Mouse (Mus musculus) heart, adult 18-20 months (tissue): Measurements from ENCODE around the gene Cul5. TPM values are rescaled to one million over a fixed set of nuclear protein-coding genes. Genes with fewer than 3 reads are reported as not detected.

Experiments
- DNase-seq, 2 experiments: peaks; one replicate each; pipeline ENCODE4 v3.0.0; 2021 to 2022; ENCODE audit warnings: mixed read lengths in 1 of 2
- long read RNA-seq, 2 experiments: library from polyadenylated mRNA; stranded (forward); transcript quantifications; one replicate each; pipeline ENCODE4 v2.0.0; 2021
- total RNA-seq, 2 experiments: library from RNA; stranded (reverse); gene quantifications; 2 replicates each; pipeline ENCODE4 v1.2.3; 2021

Gene Cul5
- 10 to 100 TPM; 48.4 to 48.6 TPM for total RNA-seq
- long read RNA-seq, experiment 1, transcript Cul5-201 (19 exons, 3,585 nt): major isoform, 19 of 23 reads
- long read RNA-seq, experiment 1, partial matches to known transcripts: 1 of 23 reads
- long read RNA-seq, experiment 1, other reads (novel, unspliced or antisense): 3 of 23 reads
- long read RNA-seq, experiment 2, full-length matches to known transcripts: 9 of 10 reads
- long read RNA-seq, experiment 2, partial matches to known transcripts: 0 of 10 reads
- long read RNA-seq, experiment 2, other reads (novel, unspliced or antisense): 1 of 10 reads

DNA sequence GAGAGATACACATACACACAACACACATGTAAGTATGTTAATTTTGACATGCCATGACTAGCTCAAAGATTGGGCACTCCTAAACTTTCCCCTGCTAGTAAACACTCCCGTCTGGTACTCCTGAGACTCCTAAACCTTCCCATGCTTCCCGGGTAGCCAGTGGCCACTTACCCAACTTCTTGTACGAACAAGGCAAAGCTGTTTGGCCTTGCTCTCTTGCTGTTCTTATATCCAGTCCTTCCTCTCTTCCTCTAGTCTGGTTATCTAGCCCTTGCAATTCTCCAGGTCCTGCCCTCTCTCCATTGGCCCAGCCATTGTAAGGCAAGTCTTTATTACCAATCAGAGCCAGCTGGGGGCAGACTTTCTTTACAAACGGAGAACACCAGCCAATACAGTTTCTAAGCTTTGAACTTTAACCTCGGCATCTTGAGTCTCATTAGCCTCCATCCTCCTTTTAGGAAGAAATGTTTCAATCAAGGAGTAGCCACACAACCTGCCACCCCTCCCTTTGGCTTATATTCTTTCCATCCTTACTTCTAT, at the start of gene Cul5:
Gene Cul5 (minus strand): TSS at position 335 of the 540 bp plus-strand sequence.
- peak; percentile 26 to 45 for DNase-seq

DNA sequence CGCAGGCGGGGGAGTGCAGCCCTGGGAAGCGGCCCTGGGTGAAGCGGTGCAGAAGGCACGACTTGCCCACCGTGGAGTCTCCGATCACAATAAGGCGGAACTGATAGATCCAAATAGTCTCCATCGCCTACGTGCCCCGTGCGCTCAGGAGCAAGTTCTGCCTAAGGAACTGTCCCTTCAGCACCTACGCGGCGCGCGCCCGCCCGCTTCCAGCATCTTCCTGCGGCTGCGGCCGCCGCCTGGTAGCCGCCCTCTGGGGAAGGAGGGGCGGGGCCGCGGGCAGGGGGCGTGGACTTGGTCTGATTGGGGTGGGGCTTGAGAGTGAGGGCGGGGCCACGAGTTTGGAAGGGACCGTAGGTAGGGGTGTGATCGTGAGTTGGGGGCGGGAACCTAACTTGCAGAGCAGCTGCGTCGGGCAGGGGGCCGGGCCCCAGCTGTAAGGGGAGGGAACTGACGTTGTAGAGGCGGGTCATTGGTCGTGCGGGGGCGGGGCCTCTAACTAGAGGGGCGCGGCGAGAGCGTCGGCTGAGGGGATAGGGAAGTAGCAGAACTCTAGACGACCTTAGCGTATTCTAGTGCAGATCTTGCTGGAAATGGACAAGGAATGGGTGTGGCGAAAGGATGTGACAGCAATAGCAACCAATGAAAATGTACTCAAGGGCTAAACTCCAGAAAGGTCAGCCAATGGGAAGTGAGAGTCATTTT, 36.3 kb upstream of the Cul5 start, which contains the start of gene Rab39:
Gene Rab39 (minus strand): TSS at position 241 of the 705 bp plus-strand sequence.
- peak; percentile 65 to 82 for DNase-seq

DNA sequence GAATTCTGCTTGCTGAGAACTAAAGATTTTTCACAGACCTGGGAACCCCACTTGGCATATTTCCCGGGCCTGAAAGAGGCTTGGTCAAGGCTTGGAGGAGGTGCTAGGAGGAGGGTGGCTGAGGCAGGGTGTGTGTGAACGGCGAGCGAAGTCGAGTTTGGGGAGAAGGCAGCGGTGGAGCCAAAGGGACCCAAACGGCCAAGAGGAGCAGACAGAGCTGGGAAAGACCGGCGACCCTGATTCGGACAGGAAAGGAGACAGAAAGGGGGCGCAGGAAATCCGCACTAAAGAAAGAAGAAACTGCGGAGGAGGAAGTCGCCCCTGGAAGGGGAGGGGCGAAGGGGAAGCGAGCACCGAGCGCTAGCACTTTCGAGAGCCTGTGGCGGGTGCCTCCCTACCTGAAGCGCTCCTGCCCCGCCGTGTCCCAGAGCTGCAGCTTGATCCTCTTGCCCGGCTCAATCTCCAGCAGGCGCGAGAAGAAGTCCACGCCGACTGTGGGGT, 35.7 kb upstream of the Cul5 start:
- DNase-seq: peak; percentile 16 to 30

DNA sequence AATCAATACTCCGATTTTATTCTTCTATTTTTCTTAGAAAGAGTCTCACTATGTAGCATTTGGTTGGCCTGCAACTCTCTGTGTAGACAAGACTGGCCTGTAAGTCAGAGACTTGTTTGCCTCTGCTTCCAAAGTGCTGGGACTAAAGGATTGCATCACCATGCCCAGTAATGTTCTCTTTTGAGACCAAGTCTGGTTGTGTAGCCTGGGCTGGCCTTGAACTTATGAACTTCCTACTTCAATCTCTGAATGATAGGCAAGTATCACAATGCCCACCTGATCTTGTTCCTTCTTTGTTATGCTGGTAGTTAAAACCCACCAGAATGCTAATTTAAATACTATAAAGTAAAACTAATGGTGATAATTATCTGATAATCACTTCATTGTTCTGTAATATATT, 33.2 kb upstream of the Cul5 start:
- DNase-seq: no peak

DNA sequence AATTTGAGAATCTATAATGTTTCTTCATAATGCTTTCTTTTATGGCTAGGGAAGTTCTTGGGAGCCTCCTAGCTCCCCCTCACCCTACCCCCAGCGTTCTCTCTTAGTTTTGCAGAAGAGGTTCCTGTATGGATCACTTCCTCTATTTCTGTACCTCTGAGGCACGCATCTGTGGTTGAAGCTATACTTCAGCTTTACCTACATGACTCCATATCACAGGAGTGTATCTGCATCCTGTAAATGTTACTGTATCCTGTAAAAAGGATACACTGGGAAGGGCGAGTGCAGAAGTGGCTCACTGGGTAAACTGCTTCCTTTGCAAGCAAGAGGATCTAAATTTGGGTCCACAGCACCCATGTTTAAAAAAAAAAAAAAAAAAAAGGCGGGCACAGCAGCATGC, 30.7 kb upstream of the Cul5 start:
- peak; percentile 4 for DNase-seq

DNA sequence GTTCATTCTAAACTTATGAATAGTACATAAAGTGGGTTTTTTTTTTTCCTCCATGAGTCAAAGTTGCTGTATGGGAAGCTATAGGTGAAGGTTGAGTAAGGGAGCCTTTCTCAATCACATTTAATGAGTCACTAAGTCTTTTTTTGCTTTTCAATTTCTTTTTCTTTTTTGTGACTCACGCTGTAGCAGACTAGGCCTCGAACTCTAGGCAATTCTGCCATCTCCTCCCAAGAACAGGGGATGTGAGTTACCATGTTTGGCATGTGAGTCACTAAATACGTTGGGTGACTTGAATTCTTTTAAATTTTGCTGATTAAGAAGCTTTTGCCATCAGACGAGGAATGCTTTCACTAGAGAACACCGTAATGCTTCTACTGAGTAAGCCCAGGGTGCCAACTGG, 26.0 kb upstream of the Cul5 start:
- no peak for DNase-seq

DNA sequence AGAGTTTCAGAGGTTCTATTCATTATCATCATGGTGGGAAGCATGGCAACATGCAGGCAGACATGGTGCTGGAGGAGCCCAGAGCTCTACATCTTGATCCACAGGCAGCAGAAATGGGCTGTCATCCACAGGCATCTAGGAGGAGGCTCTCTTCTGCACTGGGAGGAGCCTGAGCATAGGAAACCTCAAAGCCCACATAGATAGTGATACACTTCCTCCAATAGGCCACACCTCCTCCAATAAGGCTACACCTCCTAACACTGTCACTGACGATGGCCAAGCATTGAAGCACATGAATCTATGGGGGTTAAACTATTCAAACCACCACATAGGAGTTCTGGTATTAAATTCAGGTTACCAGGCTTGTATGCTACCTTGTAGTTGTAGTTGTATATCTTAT, 23.9 kb upstream of the Cul5 start:
- DNase-seq: no peak

DNA sequence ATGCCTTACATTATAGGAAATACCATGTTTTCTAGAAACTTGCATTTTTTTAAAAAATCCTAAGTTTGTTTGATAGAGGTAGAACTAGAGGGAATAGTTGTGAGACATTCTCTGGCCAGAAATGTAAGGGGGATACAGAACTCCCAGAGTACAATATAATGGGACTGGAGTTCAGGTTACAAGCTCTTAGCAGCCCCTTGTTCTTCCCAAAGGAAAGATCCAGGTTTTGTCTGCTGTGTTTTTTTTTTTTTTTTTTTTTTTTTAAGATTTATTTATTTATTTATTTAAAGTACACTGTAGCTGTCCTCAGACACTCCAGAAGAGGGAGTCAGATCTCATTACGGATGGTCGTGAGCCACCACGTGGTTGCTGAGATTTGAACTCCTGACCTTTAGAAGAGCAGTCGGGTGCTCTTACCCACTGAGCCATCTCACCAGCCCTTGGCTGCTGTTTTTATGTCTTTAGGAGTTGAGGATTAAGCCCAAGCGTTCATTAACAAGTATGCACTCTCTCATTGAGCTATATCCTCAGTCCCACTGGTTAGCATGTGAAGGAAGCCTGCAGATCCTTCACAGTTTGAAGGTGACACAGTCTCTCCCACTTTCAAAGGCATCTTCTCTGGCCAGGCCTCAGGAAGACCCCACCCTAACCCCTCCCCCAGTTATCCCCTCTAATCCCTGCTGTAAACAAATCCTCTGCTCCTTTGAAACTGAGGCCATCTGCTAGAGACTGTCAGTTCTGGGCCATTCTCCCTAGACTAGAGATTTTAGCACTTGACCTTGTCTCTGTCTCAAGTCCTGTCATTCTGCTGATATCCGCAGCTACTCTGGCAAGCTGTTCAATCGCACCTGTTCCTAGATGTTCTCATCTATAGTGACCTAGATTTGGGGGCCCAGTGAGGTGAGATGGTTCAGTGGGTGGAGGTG, 22.2 kb upstream of the Cul5 start:
- DNase-seq: no peak

DNA sequence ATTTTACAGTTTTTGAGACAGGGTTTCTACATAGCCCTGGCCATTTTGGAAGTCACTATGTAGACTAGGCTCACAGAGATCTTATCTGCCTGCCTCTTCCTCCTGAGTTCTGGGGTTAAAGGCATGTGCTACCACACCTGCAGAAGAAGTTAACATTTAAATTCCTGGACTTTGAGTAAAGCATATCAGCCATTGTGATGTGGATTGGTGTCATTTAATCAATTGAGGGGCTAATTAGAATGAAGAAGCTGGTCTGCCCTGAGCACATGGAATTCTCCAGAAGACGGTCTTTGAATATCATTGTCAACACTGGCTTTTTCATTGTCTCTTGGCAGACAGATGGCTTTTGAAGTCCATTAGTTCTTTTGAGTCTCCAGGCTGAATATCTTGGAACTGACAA, 11.0 kb upstream of the Cul5 start:
- no peak for DNase-seq

DNA sequence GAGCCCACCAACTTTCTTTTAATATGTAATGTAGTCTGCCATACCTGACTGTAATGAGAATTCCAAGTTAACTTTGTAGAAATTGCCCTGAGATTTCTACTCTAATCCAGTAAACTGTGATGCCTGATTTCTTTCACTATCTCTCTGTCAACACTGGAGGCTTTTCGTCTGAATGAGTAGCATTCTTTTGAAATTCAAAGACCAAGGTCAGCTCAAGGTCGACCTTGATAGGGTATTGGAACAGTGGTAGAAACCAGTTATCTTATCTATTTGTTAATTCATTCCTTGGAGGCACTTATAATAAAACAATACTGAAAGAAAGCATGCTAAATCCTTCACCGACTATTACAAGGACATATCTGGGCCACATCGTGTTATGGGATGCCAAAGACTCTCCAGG, 7.1 kb upstream of the Cul5 start:
- no peak for DNase-seq

DNA sequence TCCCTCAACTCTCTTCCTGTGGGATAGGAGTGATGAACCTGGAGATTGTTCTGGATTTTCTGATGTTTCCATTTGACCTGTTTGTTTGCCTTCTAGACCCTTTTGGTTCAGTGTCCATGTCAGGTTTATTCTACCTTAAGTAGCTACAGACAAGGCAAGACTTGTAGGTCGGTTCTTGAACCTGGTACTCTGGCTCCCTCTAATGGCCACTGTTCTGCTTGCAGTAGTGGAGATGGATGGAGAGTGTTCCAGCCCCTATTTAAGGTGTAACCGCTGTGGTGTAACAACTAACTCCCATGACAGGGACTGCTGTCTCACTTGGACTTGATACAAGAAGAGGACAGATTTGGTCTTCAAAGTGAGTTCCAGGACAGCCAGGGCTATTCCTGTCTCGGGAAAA, 3.8 kb upstream of the Cul5 start:
- peak; percentile 77 to 87 for DNase-seq

DNA sequence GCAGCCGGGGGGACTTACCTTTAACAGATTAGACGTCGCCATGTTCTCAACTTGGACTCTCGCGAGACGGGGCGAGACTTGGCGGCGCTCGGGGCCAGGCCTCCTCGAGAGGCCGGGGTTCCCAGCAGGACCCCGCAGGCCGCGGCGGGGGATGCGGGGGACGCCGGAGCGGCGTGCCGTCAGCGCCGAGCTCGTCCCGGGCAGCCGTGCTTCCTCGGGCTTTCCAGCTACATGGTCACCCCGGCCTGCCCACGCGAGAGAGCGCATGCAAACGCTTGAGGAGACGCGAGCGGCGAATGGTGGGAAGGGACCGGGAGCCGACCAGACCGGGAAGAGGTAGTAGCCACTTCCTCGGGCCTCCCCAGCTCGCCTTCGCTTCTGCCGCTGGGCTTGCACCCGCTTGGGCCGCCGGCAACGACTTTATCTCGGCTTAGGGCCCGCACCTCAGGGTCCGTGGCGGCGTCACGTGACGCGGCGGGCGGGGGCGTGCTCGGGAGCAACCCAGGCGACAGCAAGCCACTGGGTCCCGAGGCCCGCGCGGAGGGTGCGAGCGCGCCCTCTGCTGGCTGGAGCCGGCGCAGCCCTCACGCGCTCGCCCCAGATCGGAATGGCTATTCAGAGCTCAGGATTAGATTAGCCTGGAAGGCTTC, 2.7 kb downstream of the Cul5 start:
- peak; percentile 94 to 98 for DNase-seq

DNA sequence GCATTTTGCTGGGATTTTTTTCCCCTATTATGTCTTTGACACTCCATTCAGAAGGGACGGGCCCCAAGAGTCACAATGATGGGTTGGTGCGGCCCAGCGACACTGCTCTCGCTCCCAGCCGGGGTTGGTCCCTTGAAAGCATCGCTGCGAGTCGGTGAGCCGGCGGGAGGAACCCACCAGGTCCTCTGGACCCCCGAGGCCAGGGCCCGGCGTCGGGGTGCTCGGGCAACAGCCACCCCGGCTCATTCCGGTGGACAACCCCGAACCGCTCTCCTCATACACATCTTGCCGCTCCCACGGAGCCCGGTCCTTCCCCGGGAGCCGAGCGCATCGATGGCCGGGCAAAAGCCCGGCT, 3.2 kb downstream of the Cul5 start:
- no peak for DNase-seq

DNA sequence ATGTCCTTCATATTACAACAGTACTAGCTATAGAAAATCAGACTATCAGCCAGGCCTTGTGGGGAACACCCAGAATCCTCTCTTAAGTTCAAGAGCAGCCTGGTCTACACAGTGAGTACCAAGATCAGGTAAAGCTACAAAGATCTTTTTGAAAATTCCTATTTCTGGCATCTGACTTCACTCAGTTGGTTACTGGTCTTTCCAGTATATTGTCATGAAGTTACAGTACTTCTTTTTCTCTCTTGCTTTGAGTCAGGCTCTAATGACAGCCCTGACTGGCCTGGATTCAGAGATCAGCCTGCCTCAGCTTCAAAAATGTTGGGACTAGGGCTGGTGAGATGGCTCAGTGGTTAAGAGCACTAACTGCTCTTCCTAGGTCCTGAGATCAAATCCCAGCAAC, 4.4 kb downstream of the Cul5 start:
- DNase-seq: no peak

DNA sequence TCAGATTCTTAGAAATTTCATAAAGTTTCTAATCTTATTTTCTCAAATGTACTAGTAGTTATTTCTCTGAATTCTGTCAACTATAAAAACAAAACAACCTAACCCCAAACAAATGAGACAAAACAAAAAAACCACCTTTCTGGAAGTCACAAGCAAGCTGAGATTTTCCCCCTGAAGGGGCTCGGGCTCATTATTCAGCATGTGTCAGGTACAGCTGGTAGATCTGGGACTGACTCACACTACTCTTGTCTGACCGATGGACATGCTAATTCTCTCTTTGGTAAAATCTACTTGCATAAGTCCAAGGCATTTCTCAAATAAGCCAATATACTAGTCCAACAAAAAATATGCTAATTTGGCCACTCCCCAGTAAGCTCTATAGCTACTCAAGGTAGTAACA, 5.0 kb downstream of the Cul5 start:
- no peak for DNase-seq

DNA sequence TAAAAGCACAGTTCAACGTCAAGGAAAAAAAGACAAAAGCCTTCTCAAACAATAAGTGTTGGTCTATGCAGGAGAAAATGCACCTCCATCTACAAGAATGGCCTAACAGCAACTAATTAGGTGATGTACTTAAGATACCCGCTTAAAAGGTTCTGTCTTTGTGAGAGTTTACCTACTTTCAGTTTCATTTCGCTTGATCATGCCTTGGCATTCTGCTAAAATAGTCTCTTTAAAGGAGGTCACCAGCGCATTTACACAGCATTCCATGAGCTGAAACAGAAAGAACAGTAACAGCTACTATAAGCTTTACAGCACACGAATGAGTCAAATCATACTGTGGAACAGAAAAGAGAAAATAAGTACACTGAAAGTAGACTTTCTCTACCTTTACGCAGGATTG, 35.0 kb downstream of the Cul5 start:
- DNase-seq: no peak

DNA sequence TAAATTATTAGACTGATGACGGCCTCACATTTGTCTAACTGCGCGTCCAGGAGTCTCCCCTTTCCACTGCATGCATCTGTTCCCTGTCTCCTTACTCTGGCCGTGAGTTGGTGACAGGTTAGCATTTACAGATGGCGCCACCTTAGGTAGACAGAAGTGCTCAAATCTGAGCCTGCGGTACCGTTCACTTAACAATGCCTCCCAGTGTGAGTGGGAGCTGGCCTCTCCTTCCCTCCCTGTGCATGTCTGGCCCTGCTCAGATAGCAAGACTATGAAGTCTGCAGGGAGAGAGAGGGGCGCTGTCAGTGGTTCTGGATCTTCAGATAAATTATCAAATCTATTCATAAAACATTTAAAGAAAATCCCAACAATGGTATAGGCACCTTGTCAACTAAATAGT, 54.6 kb downstream of the Cul5 start:
- DNase-seq: no peak

DNA sequence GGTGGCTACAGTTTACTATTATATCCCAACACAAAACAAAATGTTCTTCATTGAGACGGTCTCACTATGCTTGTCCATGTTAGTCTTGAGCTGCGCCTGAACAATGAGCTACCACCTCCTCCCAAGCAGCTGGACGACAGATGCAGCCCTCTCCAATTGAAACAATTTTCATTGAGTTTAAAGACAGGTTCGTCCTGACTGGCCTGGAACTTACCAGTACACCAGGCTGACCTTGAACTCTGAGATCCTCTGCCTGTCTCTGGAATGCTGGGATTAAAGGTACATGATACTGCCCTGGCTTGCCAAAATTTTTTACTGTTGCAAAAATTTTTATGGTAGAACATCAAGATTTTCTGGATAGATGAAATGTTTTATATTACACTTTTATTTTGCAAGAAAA, 55.5 kb downstream of the Cul5 start:
- no peak for DNase-seq

DNA sequence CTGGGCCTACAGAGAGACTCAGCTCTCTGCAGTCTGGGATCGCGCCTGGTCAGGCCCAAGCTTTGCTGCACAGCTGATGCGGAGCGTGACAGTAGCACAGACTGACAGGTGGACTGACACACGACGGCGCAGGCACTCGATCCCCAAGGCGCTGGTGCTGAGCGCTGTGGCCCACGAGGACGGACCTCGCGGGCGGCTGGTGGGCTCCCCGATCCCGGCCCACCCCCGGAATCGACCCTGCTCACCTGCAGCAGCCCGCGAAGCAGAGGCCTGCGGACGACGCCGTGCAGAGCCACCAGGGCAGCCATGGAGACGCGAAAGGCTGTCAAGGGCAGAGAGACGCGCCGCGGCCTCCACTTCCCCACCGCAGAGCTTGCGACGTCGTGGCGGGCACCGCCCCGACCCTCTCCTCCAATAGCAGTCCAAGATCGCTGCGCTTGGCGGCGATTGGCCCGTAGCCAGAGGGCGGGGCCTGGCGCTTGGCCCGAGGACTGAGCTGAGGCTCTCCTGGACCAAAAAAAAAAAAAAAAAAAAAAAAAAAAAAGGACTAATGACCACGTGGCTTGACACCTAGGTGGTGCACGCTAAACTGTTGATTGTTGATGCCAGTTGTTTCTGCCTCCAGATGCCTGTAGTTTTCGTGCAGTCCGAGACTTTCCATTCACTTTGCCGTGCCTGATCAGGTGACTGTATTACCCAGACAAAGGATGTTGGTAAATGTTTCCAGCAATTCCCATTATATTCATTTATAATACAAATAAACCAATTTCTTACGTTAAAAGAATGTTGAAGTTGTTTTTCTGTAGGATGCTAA, 59.6 kb downstream of the Cul5 start, which contains the start of gene Acat1:
Gene Acat1 (minus strand): TSS at position 415 of the 814 bp plus-strand sequence.
- peak; percentile 97 to 98 for DNase-seq

DNA sequence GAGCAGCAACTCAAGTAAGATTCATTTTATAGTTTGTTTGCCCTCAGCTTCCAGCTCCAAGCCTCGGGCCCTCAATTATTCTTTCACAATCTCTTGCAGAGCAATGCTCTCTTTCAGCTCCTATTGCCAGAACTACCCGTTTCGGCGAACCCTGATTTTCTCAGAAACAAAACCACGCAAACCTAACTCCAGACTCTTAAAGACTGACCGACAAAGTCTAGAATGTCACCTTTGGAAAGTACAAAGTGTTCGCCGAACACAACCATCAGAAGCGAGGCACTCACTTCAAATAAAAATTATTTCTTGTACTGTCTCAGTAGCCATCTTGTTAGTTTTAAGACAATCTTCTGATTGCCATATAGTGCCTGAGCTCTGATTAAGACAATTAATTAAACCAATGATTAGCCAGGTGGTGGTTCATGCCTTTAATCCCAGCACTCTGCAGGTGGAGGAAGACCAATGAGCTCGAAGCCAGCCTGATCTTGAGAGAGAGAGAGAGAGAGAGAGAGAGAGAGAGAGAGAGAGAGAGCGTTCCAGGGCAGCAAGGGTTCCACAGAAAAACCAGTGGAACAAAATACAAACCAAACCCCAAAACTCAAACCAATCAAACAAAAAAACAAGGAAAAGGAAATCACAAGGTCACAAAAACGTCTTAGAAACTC, 60.4 kb downstream of the Cul5 start:
- DNase-seq: peak in 1 of 2 experiments; percentile 42
